Mouse (Mus musculus) erythroblast, embryonic 14.5 days (primary cell): ENCODE results near the gene Med19.

Experiments used
- GATA1 ChIP-seq: IDR thresholded peaks from 2 replicates; pipeline ENCODE4 v1.6.1; 2012; ENCODE audit warnings: low read length, inconsistent platforms, mixed read lengths
- TAL1 ChIP-seq: IDR thresholded peaks from 3 replicates; pipeline ENCODE4 v1.6.1; 2012; ENCODE audit warnings: low read length, inconsistent platforms, mixed read lengths

GRCm38 (mm10) chr2:84635611-84636010 is 42.6 kb upstream of the Med19 start:
- TF ChIP-seq GATA1 = no peak
- TF ChIP-seq TAL1 = no peak
